Mouse (Mus musculus): ENCODE data around the gene Upk3b. TPM values are rescaled to one million over a fixed set of nuclear protein-coding genes. Genes with fewer than 3 reads are reported as not detected.

Gene Upk3b
- total and polyA plus RNA-seq, 3 experiments = 0.09 TPM; not detected in 2

- Histone ChIP-seq H3K4me2 (ENCODE audit: insufficient read depth, low read depth, poor library complexity, severe bottlenecking) (no peak overlapping the region), H3K79me2 (replicated peaks; ENCODE audit: control insufficient read depth, extremely low read depth, insufficient read depth, poor library complexity, severe bottlenecking) (no peaks in the 10 kb centered on the region), H3K27ac (ENCODE audit: insufficient read depth, low read depth) (no peak overlapping the region), H3K9me3 (replicated peaks; ENCODE audit: low read length) (no peaks in the 10 kb centered on the region), H3K36me3 (replicated peaks in 1 of 2; ENCODE audit: control insufficient read depth in 1 of 2, insufficient read depth in 1 of 2, low read length in 1 of 2) (no peaks in the 10 kb centered on the region), H3K4me3 (replicated peaks in 1 of 3; ENCODE audit: low read depth in 2 of 3, low read length in 2 of 3, poor library complexity in 1 of 3) (no peak overlapping the region), H3K9ac (ENCODE audit: insufficient read depth, low read depth) (no peak overlapping the region), H3K27me3 (replicated peaks) (peaks cover 61% of the 10 kb centered on the region), H3K4me1 (ENCODE audit: control insufficient read depth in 1 of 2, insufficient read depth in 2 of 2) (peaks cover 3 to 27% of the 10 kb centered on the region in 2 experiments; a peak in 2 of 4 replicates)
- DNase-seq (ENCODE audit: extremely low read depth) = no peak
- dilution Hi-C loops (cut with MboI; ENCODE audit: extremely low pct_ligation_motif_present, extremely low pct_unique_long_range_greater_than_20kb, low sequenced_read_pairs) = no loop called here
- in situ Hi-C loops (cut with MboI; ENCODE audit: low pct_ligation_motif_present, low pct_unique_long_range_greater_than_20kb, low sequenced_read_pairs) = no loop called here
- TF ChIP-seq MXI1 (IDR thresholded peaks at IDR 0.05; ENCODE audit: low read depth, low read length) (no peak), MYC (IDR thresholded peaks at IDR 0.05; ENCODE audit: low read depth, low read length) (no peak), EP300 (IDR thresholded peaks at IDR 0.05; ENCODE audit: low read length) (no peak), HCFC1 (IDR thresholded peaks at IDR 0.05; ENCODE audit: low read depth, low read length) (no peak), ZC3H11A (IDR thresholded peaks at IDR 0.05; ENCODE audit: low read depth, low read length) (no peak), CHD1 (IDR thresholded peaks at IDR 0.05; ENCODE audit: low read depth, low read length) (no peak)
These were observed 56.1 kb downstream of the Upk3b start for GRCm38 (mm10) chr5:136094249-136095010.

GRCm38 (mm10) chr5:136095089-136095488 is 56.8 kb downstream of the Upk3b start:
- H3K79me2 ChIP-seq (replicated peaks; ENCODE audit: control insufficient read depth, extremely low read depth, insufficient read depth, poor library complexity, severe bottlenecking) = no peaks in the 10 kb centered on the region
- no peak for DNase-seq (ENCODE audit: extremely low read depth)
- H3K27ac ChIP-seq (ENCODE audit: insufficient read depth, low read depth) = no peak overlapping the region
- peaks cover 3 to 27% of the 10 kb centered on the region in 2 experiments; a peak in 2 of 4 replicates for H3K4me1 ChIP-seq (ENCODE audit: control insufficient read depth in 1 of 2, insufficient read depth in 2 of 2)
- TF ChIP-seq SMC3 (IDR thresholded peaks at IDR 0.05; ENCODE audit: low read depth, low read length) (no peak), MEF2A (IDR thresholded peaks at IDR 0.05; ENCODE audit: borderline replicate concordance, low read depth, low read length) (no peak), TBP (conservative IDR thresholded peaks at IDR 0.05; ENCODE audit: low read depth, low read length) (no peak)
- dilution Hi-C loops (cut with MboI; ENCODE audit: extremely low pct_ligation_motif_present, extremely low pct_unique_long_range_greater_than_20kb, low sequenced_read_pairs) = no loop called here
- in situ Hi-C loops (cut with MboI; ENCODE audit: low pct_ligation_motif_present, low pct_unique_long_range_greater_than_20kb, low sequenced_read_pairs) = no loop called here
- no peaks in the 10 kb centered on the region for H3K36me3 ChIP-seq (replicated peaks in 1 of 2; ENCODE audit: control insufficient read depth in 1 of 2, insufficient read depth in 1 of 2, low read length in 1 of 2)
- no peak overlapping the region for H3K9ac ChIP-seq (ENCODE audit: insufficient read depth, low read depth)
- H3K27me3 ChIP-seq (replicated peaks) = peaks cover 61% of the 10 kb centered on the region
- H3K4me3 ChIP-seq (replicated peaks in 1 of 3; ENCODE audit: low read depth in 2 of 3, low read length in 2 of 3, poor library complexity in 1 of 3) = no peak overlapping the region
- H3K4me2 ChIP-seq (ENCODE audit: insufficient read depth, low read depth, poor library complexity, severe bottlenecking) = no peak overlapping the region
- no peaks in the 10 kb centered on the region for H3K9me3 ChIP-seq (replicated peaks; ENCODE audit: low read length)

Other genes starting within 250 kb of the Upk3b start
- gene Srrm3, start 231.6 kb upstream of the Upk3b start, total RNA-seq (2012; rRNA removed) = not detected in 2 replicates
- gene Srrm3, start 231.6 kb upstream of the Upk3b start, total RNA-seq (2014; rRNA removed) = not detected in 2 replicates
- not detected in 2 replicates for gene Srrm3, start 231.6 kb upstream of the Upk3b start, polyA plus RNA-seq (2012; ENCODE audit: insufficient read length, low read depth)
- gene Hspb1, start 150.6 kb upstream of the Upk3b start, total RNA-seq (2012; rRNA removed) = 0.97 and 1.1 TPM in 2 replicates
- 1.7 and 2.6 TPM in 2 replicates for gene Hspb1, start 150.6 kb upstream of the Upk3b start, total RNA-seq (2014; rRNA removed)
- gene Hspb1, start 150.6 kb upstream of the Upk3b start, polyA plus RNA-seq (2012; ENCODE audit: insufficient read length, low read depth) = 3.6 and 3.8 TPM in 2 replicates
- gene Ywhag, start 103.9 kb upstream of the Upk3b start, total RNA-seq (2012; rRNA removed) = 77.3 and 89.2 TPM in 2 replicates
- gene Ywhag, start 103.9 kb upstream of the Upk3b start, total RNA-seq (2014; rRNA removed) = 46.4 and 55.3 TPM in 2 replicates
- gene Ywhag, start 103.9 kb upstream of the Upk3b start, polyA plus RNA-seq (2012; ENCODE audit: insufficient read length, low read depth) = 233 and 239 TPM in 2 replicates
- 1.7 and 2.0 TPM in 2 replicates for gene Ssc4d, start 64.0 kb upstream of the Upk3b start, total RNA-seq (2012; rRNA removed)
- 1.8 and 2.9 TPM in 2 replicates for gene Ssc4d, start 64.0 kb upstream of the Upk3b start, total RNA-seq (2014; rRNA removed)
- 1.8 and 1.9 TPM in 2 replicates for gene Ssc4d, start 64.0 kb upstream of the Upk3b start, polyA plus RNA-seq (2012; ENCODE audit: insufficient read length, low read depth)
- 0.13 TPM in 1 of 2 replicates, not detected in the other for gene Zp3, start 58.4 kb upstream of the Upk3b start, total RNA-seq (2012; rRNA removed)
- gene Zp3, start 58.4 kb upstream of the Upk3b start, total RNA-seq (2014; rRNA removed) = not detected in 2 replicates
- not detected in 2 replicates for gene Zp3, start 58.4 kb upstream of the Upk3b start, polyA plus RNA-seq (2012; ENCODE audit: insufficient read length, low read depth)
- gene Dtx2, start 43.7 kb upstream of the Upk3b start, total RNA-seq (2012; rRNA removed) = 20.4 and 22.0 TPM in 2 replicates
- gene Dtx2, start 43.7 kb upstream of the Upk3b start, total RNA-seq (2014; rRNA removed) = 14.0 and 16.0 TPM in 2 replicates
- gene Dtx2, start 43.7 kb upstream of the Upk3b start, polyA plus RNA-seq (2012; ENCODE audit: insufficient read length, low read depth) = 35.1 and 43.7 TPM in 2 replicates
- gene Upk3bl, start 16.0 kb downstream of the Upk3b start, total RNA-seq (2012; rRNA removed) = not detected in 2 replicates
- gene Upk3bl, start 16.0 kb downstream of the Upk3b start, total RNA-seq (2014; rRNA removed) = not detected in 2 replicates
- not detected in 2 replicates for gene Upk3bl, start 16.0 kb downstream of the Upk3b start, polyA plus RNA-seq (2012; ENCODE audit: insufficient read length, low read depth)
- 0.29 and 1.3 TPM in 2 replicates for gene Rasa4, start 45.4 kb downstream of the Upk3b start, total RNA-seq (2012; rRNA removed)
- 0.07 and 0.28 TPM in 2 replicates for gene Rasa4, start 45.4 kb downstream of the Upk3b start, total RNA-seq (2014; rRNA removed)
- gene Rasa4, start 45.4 kb downstream of the Upk3b start, polyA plus RNA-seq (2012; ENCODE audit: insufficient read length, low read depth) = 0.11 and 0.16 TPM in 2 replicates
- 137 and 186 TPM in 2 replicates for gene Polr2j, start 78.1 kb downstream of the Upk3b start, total RNA-seq (2012; rRNA removed)
- gene Polr2j, start 78.1 kb downstream of the Upk3b start, total RNA-seq (2014; rRNA removed) = 160 and 178 TPM in 2 replicates
- 117 and 121 TPM in 2 replicates for gene Polr2j, start 78.1 kb downstream of the Upk3b start, polyA plus RNA-seq (2012; ENCODE audit: insufficient read length, low read depth)
- gene Lrwd1, start 97.6 kb downstream of the Upk3b start, total RNA-seq (2012; rRNA removed) = 58.9 and 62.1 TPM in 2 replicates
- 49.6 and 54.3 TPM in 2 replicates for gene Lrwd1, start 97.6 kb downstream of the Upk3b start, total RNA-seq (2014; rRNA removed)
- gene Lrwd1, start 97.6 kb downstream of the Upk3b start, polyA plus RNA-seq (2012; ENCODE audit: insufficient read length, low read depth) = 52.2 and 65.9 TPM in 2 replicates
- 12.9 and 15.7 TPM in 2 replicates for gene Alkbh4, start 97.7 kb downstream of the Upk3b start, total RNA-seq (2012; rRNA removed)
- gene Alkbh4, start 97.7 kb downstream of the Upk3b start, total RNA-seq (2014; rRNA removed) = 10.2 and 12.2 TPM in 2 replicates
- 12.0 and 15.9 TPM in 2 replicates for gene Alkbh4, start 97.7 kb downstream of the Upk3b start, polyA plus RNA-seq (2012; ENCODE audit: insufficient read length, low read depth)
- 7.3 and 8.8 TPM in 2 replicates for gene Orai2, start 132.2 kb downstream of the Upk3b start, total RNA-seq (2012; rRNA removed)
- gene Orai2, start 132.2 kb downstream of the Upk3b start, total RNA-seq (2014; rRNA removed) = 6.4 and 7.3 TPM in 2 replicates
- 7.4 TPM in 2 replicates for gene Orai2, start 132.2 kb downstream of the Upk3b start, polyA plus RNA-seq (2012; ENCODE audit: insufficient read length, low read depth)
- gene Prkrip1, start 160.5 kb downstream of the Upk3b start, total RNA-seq (2012; rRNA removed) = 45.5 and 59.1 TPM in 2 replicates
- 43.7 and 47.7 TPM in 2 replicates for gene Prkrip1, start 160.5 kb downstream of the Upk3b start, total RNA-seq (2014; rRNA removed)
- gene Prkrip1, start 160.5 kb downstream of the Upk3b start, polyA plus RNA-seq (2012; ENCODE audit: insufficient read length, low read depth) = 94.8 and 117 TPM in 2 replicates
- gene Sh2b2, start 208.1 kb downstream of the Upk3b start, total RNA-seq (2012; rRNA removed) = 16.2 and 17.9 TPM in 2 replicates
- 8.1 and 8.5 TPM in 2 replicates for gene Sh2b2, start 208.1 kb downstream of the Upk3b start, total RNA-seq (2014; rRNA removed)
- gene Sh2b2, start 208.1 kb downstream of the Upk3b start, polyA plus RNA-seq (2012; ENCODE audit: insufficient read length, low read depth) = 26.4 and 27.8 TPM in 2 replicates

All from CH12.LX (cell line).